Mouse (Mus musculus) adrenal gland (tissue): ENCODE data around the gene 6330403K07Rik.

Experiments used
- intact Hi-C: fragments of 180-260 bp; cut with DNase I; formaldehyde crosslinking; loops from one replicate; pipeline ENCODE4 v1.15.1; 2025

Gene 6330403K07Rik

GRCm38 (mm10) chr11:71001167-71001566 is 32.1 kb downstream of the 6330403K07Rik start:
- intact Hi-C loops = no loop called here

- intact Hi-C loops = loop anchor here (5.0 to 10.0 kb wide), 2 partner anchors 70 to 162 kb away; partner anchors contain the start of gene Nlrp1a
Observed at GRCm38 (mm10) chr11:70982557-70983228, 50.6 kb downstream of the 6330403K07Rik start, which contains the start of gene C1qbp. TSS of gene C1qbp (minus strand) at chr11:70983026.

- intact Hi-C loops = loop anchor here (5.0 to 10.0 kb wide), 2 partner anchors 70 to 163 kb away; partner anchors contain the start of gene Nlrp1a
Observed at GRCm38 (mm10) chr11:70982030-70982429, 51.3 kb downstream of the 6330403K07Rik start.
